Mouse (Mus musculus) embryonic facial prominence, embryonic 13.5 days (tissue): ENCODE results near the gene Cd44. TPM values are rescaled to one million over a fixed set of nuclear protein-coding genes. Genes with fewer than 3 reads are reported as not detected.

Experiments used
- polyA plus RNA-seq: library from polyadenylated mRNA; unstranded; fragments of >200 nt; fragmentation: Nextera tagmentation; extraction: Ambion mirVana; gene quantifications from 2 replicates; pipeline ENCODE4 v1.2.1, GENCODE M21; 2015

Cd44 gene
- polyA plus RNA-seq, 1 experiment from 2014 or later = 25.5 TPM

Other genes with a start within 250 kb of the Cd44 start
- gene Slc1a2, start 243.0 kb downstream of the Cd44 start, polyA plus RNA-seq = 0.73 and 0.81 TPM in 2 replicates
- gene Pdhx, start 171.8 kb upstream of the Cd44 start, polyA plus RNA-seq = 37.4 and 38.7 TPM in 2 replicates
- gene Apip, start 172.0 kb upstream of the Cd44 start, polyA plus RNA-seq = 89.8 and 92.3 TPM in 2 replicates